8 mouse cellular contexts compared by ENCODE assay signal in genomic region chr4:86696890-86697289, GRCm38 (mm10).
DNase-seq lines count a peak whose midpoint lies in the region; ATAC-seq lines count a peak whose summit lies in the region.

No protein-coding gene starts in this region.

- no peak for DNase-seq in frontal cortex, postnatal 25 days (ENCODE audit: low spot score in 2 of 2)
- DNase-seq in CD4-positive, CD25-positive, alpha-beta regulatory T cell, adult 2 months (ENCODE audit: low read depth, low spot score): peak; percentile 73
- peak; percentile 52 to 53 for DNase-seq in cerebellum, adult 18-20 months
- DNase-seq in forelimb bud, embryonic 11.5 days (ENCODE audit: low read depth, low spot score): peak; percentile 73
- DNase-seq in kidney, postnatal 25 days: peak; percentile 31 to 39
- peak; percentile 82 for DNase-seq in mesoderm, embryonic 11.5 days (ENCODE audit: low read depth, low spot score)
- DNase-seq in thymus, postnatal 14 days: peak; percentile 57

- peak; percentile 90 for ATAC-seq in frontal cortex, adult (ENCODE audit: low TSS enrichment)

Comparison
In these comparisons a context has a peak if more than half of its experiments do, and no peak if none do; other contexts are left out.
1. DNase-seq: peak in CD4-positive, CD25-positive, alpha-beta regulatory T cell, adult 2 months (single experiment), cerebellum, adult 18-20 months (2 of 2), forelimb bud, embryonic 11.5 days (single experiment), kidney, postnatal 25 days (2 of 2), mesoderm, embryonic 11.5 days (single experiment) and thymus, postnatal 14 days (single experiment); none in frontal cortex, postnatal 25 days (0 of 2).